Mouse (Mus musculus) midbrain, embryonic 16.5 days (tissue): Measurements from ENCODE around the gene Tm9sf1. TPM values are rescaled to one million over a fixed set of nuclear protein-coding genes. Genes with fewer than 3 reads are reported as not detected.

Experiments
- ATAC-seq: fragments of 200-750 bp; cut with Nextera tagmentation; 2 replicates; pipeline ENCODE4 v1.8.0; 2017; ENCODE audit warnings: moderate TSS enrichment
- H3K27ac ChIP-seq: fragments of 300-500 bp; sonication (generic); 2 replicates; pipeline ENCODE4 v1.5.1; 2014; ENCODE audit warnings: mild to moderate bottlenecking, low read length, mixed read lengths
- H3K27me3 ChIP-seq: fragments of 300-500 bp; sonication (generic); 2 replicates; pipeline ENCODE4 v1.6.1; 2014; ENCODE audit warnings: low read depth, low read length, mixed read lengths; ENCODE audit not compliant: control insufficient read depth, insufficient read depth
- H3K36me3 ChIP-seq: fragments of 300-500 bp; sonication (generic); 2 replicates; pipeline ENCODE4 v1.6.1; 2014; ENCODE audit warnings: mild to moderate bottlenecking, low read length, moderate library complexity, mixed read lengths; ENCODE audit not compliant: control insufficient read depth, insufficient read depth
- H3K4me1 ChIP-seq: fragments of 300-500 bp; sonication (generic); 2 replicates; pipeline ENCODE4 v1.6.1; 2014; ENCODE audit warnings: mild to moderate bottlenecking, low read length, mixed read lengths; ENCODE audit not compliant: control insufficient read depth, insufficient read depth
- H3K4me2 ChIP-seq: fragments of 300-500 bp; sonication (generic); 2 replicates; pipeline ENCODE4 v1.6.1; 2014; ENCODE audit warnings: mild to moderate bottlenecking, low read length, mixed read lengths
- H3K4me3 ChIP-seq: fragments of 300-500 bp; sonication (generic); 2 replicates; pipeline ENCODE4 v1.5.1; 2014; ENCODE audit warnings: low read depth, mild to moderate bottlenecking, low read length, moderate library complexity, mixed read lengths
- H3K9ac ChIP-seq: fragments of 300-500 bp; sonication (generic); 2 replicates; pipeline ENCODE4 v1.6.1; 2014; ENCODE audit warnings: low read depth, low read length, mixed read lengths
- H3K9me3 ChIP-seq: fragments of 300-500 bp; sonication (generic); replicated peaks from 2 replicates; pipeline ENCODE4 v1.6.1; 2014; ENCODE audit warnings: mild to moderate bottlenecking, low read length, mixed read lengths; ENCODE audit not compliant: control insufficient read depth, poor library complexity, severe bottlenecking
- WGBS: fragments of 180-500 bp; shearing (Covaris S2); extraction: QIAGEN DNeasy Blood & Tissue Kit; methylation state at CpG from one replicate; pipeline ENCODE4 v1.1.7; 2014; 5-methylcytosine and 5-hydroxymethylcytosine counted together
- polyA plus RNA-seq: library from polyadenylated mRNA; unstranded; fragments of >200 nt; fragmentation: Nextera tagmentation; extraction: Ambion mirVana; gene quantifications from 2 replicates; pipeline ENCODE4 v1.2.1, GENCODE M21; 2015

The Tm9sf1 gene
- polyA plus RNA-seq, 1 experiment from 2014 or later = 57.8 TPM

- Histone ChIP-seq H3K9me3 (no peaks in the 10 kb centered on the region), H3K27me3 (no peaks in the 10 kb centered on the region), H3K27ac (no peak overlapping the region), H3K4me1 (peaks cover 16% of the 10 kb centered on the region), H3K36me3 (peaks cover 4% of the 10 kb centered on the region; the same call in 1 of the 2 replicates), H3K4me2 (no peak overlapping the region), H3K9ac (no peak overlapping the region), H3K4me3 (no peak overlapping the region)
- ATAC-seq = no peak
- WGBS = 96% methylated on average over 2 of the region's 2 CpGs
Observed at GRCm38 (mm10) chr14:55586149-55586548, 57.5 kb downstream of the Tm9sf1 start.

Other genes starting within 250 kb of the Tm9sf1 start
- 21.4 and 22.2 TPM in 2 replicates for gene Dhrs4, start 165.0 kb downstream of the Tm9sf1 start, polyA plus RNA-seq
- gene Carmil3, start 153.2 kb downstream of the Tm9sf1 start, polyA plus RNA-seq = 34.5 and 37.7 TPM in 2 replicates
- 2.2 and 3.4 TPM in 2 replicates for gene Cpne6, start 133.4 kb downstream of the Tm9sf1 start, polyA plus RNA-seq
- 0.08 and 0.19 TPM in 2 replicates for gene Nrl, start 118.8 kb downstream of the Tm9sf1 start, polyA plus RNA-seq
- 29.5 and 30.6 TPM in 2 replicates for gene Pck2, start 103.5 kb downstream of the Tm9sf1 start, polyA plus RNA-seq
- gene Dcaf11, start 83.8 kb downstream of the Tm9sf1 start, polyA plus RNA-seq = 134 and 137 TPM in 2 replicates
- 0.55 and 0.72 TPM in 2 replicates for gene A730061H03Rik, start 83.4 kb downstream of the Tm9sf1 start, polyA plus RNA-seq
- 0.22 TPM in 1 of 2 replicates, not detected in the other for gene Fitm1, start 68.2 kb downstream of the Tm9sf1 start, polyA plus RNA-seq
- gene Psme1, start 65.7 kb downstream of the Tm9sf1 start, polyA plus RNA-seq = 238 and 262 TPM in 2 replicates
- 31.6 and 46.9 TPM in 2 replicates for gene Emc9, start 58.5 kb downstream of the Tm9sf1 start, polyA plus RNA-seq
- gene Psme2, start 52.7 kb downstream of the Tm9sf1 start, polyA plus RNA-seq = 174 and 183 TPM in 2 replicates
- gene Rnf31, start 52.1 kb downstream of the Tm9sf1 start, polyA plus RNA-seq = 24.6 and 27.2 TPM in 2 replicates
- 10.4 and 10.5 TPM in 2 replicates for gene Irf9, start 40.2 kb downstream of the Tm9sf1 start, polyA plus RNA-seq
- 8.0 and 8.4 TPM in 2 replicates for gene Rec8, start 25.8 kb downstream of the Tm9sf1 start, polyA plus RNA-seq
- 116 and 123 TPM in 2 replicates for gene Ipo4, start 7.8 kb downstream of the Tm9sf1 start, polyA plus RNA-seq
- gene Gm49378, start 5.9 kb downstream of the Tm9sf1 start, polyA plus RNA-seq = 2.1 and 2.4 TPM in 2 replicates
- 0.20 and 0.28 TPM in 2 replicates for gene Tssk4, start 6.4 kb upstream of the Tm9sf1 start, polyA plus RNA-seq
- gene Mdp1, start 16.7 kb upstream of the Tm9sf1 start, polyA plus RNA-seq = 81.0 and 84.6 TPM in 2 replicates
- gene Gmpr2, start 28.1 kb upstream of the Tm9sf1 start, polyA plus RNA-seq = 52.5 and 52.7 TPM in 2 replicates
- 532 and 551 TPM in 2 replicates for gene Nedd8, start 28.3 kb upstream of the Tm9sf1 start, polyA plus RNA-seq
- 22.5 and 25.8 TPM in 2 replicates for gene Tinf2, start 38.0 kb upstream of the Tm9sf1 start, polyA plus RNA-seq
- gene Tgm1, start 70.1 kb upstream of the Tm9sf1 start, polyA plus RNA-seq = 0.13 and 0.15 TPM in 2 replicates
- 64.0 and 65.1 TPM in 2 replicates for gene Rabggta, start 78.5 kb upstream of the Tm9sf1 start, polyA plus RNA-seq
- 72.3 and 75.3 TPM in 2 replicates for gene Dhrs1, start 101.9 kb upstream of the Tm9sf1 start, polyA plus RNA-seq
- gene Nop9, start 101.9 kb upstream of the Tm9sf1 start, polyA plus RNA-seq = 25.9 and 28.0 TPM in 2 replicates
- 0.21 and 0.26 TPM in 2 replicates for gene Cideb, start 114.7 kb upstream of the Tm9sf1 start, polyA plus RNA-seq
- 0.51 and 0.59 TPM in 2 replicates for gene Ltb4r2, start 117.6 kb upstream of the Tm9sf1 start, polyA plus RNA-seq
- 0.50 and 0.60 TPM in 2 replicates for gene Ltb4r1, start 122.2 kb upstream of the Tm9sf1 start, polyA plus RNA-seq
- 4.0 and 5.0 TPM in 2 replicates for gene Adcy4, start 140.3 kb upstream of the Tm9sf1 start, polyA plus RNA-seq
- 1.6 and 1.7 TPM in 2 replicates for gene Ripk3, start 145.1 kb upstream of the Tm9sf1 start, polyA plus RNA-seq
- gene Nfatc4, start 179.3 kb upstream of the Tm9sf1 start, polyA plus RNA-seq = 6.7 and 7.0 TPM in 2 replicates
- gene Nynrin, start 210.2 kb upstream of the Tm9sf1 start, polyA plus RNA-seq = 11.0 and 11.9 TPM in 2 replicates
- gene Cbln3, start 240.6 kb upstream of the Tm9sf1 start, polyA plus RNA-seq = 0.15 and 0.20 TPM in 2 replicates
- 10.4 and 10.5 TPM in 2 replicates for gene Khnyn, start 241.1 kb upstream of the Tm9sf1 start, polyA plus RNA-seq